Mouse (Mus musculus) hindbrain, embryonic 14.5 days (tissue): ENCODE measurements around the gene Plpp4. TPM values are rescaled to one million over a fixed set of nuclear protein-coding genes. Genes with fewer than 3 reads are reported as not detected.

Experiments
- ATAC-seq: fragments of 200-750 bp; cut with Nextera tagmentation; 2 replicates; pipeline ENCODE4 v1.8.0; 2017; ENCODE audit warnings: moderate number of reproducible peaks, mild to moderate bottlenecking, moderate TSS enrichment, moderate library complexity; ENCODE audit not compliant: low FRiP score
- DNase-seq: peaks from one replicate; pipeline ENCODE4 v3.0.0-alpha.2; 2015; ENCODE audit warnings: low spot score
- H3K27ac ChIP-seq: fragments of 300-500 bp; sonication (generic); 2 replicates; pipeline ENCODE4 v1.5.1; 2014; ENCODE audit warnings: mild to moderate bottlenecking, moderate library complexity
- H3K27me3 ChIP-seq: fragments of 300-500 bp; sonication (generic); 2 replicates; pipeline ENCODE4 v1.6.1; 2014; ENCODE audit warnings: mild to moderate bottlenecking, low read length, mixed read lengths; ENCODE audit not compliant: control insufficient read depth, insufficient read depth
- H3K36me3 ChIP-seq: fragments of 300-500 bp; sonication (generic); replicated peaks from 2 replicates; pipeline ENCODE4 v1.6.1; 2014; ENCODE audit not compliant: control insufficient read depth, insufficient read depth
- H3K4me1 ChIP-seq: fragments of 300-500 bp; sonication (generic); replicated peaks from 2 replicates; pipeline ENCODE4 v1.6.1; 2014; ENCODE audit warnings: antibody characterized with exemption, low read length, mixed read lengths; ENCODE audit not compliant: control insufficient read depth, insufficient read depth
- H3K4me2 ChIP-seq: fragments of 300-500 bp; sonication (generic); replicated peaks from 2 replicates; pipeline ENCODE4 v1.6.1; 2014; ENCODE audit warnings: mild to moderate bottlenecking, moderate library complexity
- H3K4me3 ChIP-seq: fragments of 300-500 bp; sonication (generic); replicated peaks from 2 replicates; pipeline ENCODE4 v1.5.1; 2014; ENCODE audit warnings: mild to moderate bottlenecking, low read length
- H3K9ac ChIP-seq: fragments of 300-500 bp; sonication (generic); 2 replicates; pipeline ENCODE4 v1.6.1; 2014
- H3K9me3 ChIP-seq: fragments of 300-500 bp; sonication (generic); 2 replicates; pipeline ENCODE4 v1.6.1; 2016; ENCODE audit warnings: low read length; ENCODE audit not compliant: control insufficient read depth
- WGBS: fragments of 180-500 bp; shearing (Covaris S2); extraction: QIAGEN DNeasy Blood & Tissue Kit; methylation state at CpG from one replicate; pipeline ENCODE4 v1.1.7; 2014; 5-methylcytosine and 5-hydroxymethylcytosine counted together
- polyA plus RNA-seq: library from polyadenylated mRNA; unstranded; fragments of >200 nt; fragmentation: Nextera tagmentation; extraction: Ambion mirVana; gene quantifications from 2 replicates; pipeline ENCODE4 v1.2.1, GENCODE M21; 2014

Plpp4 gene
- polyA plus RNA-seq, 1 experiment from 2014 or later = 12.4 TPM

DNA sequence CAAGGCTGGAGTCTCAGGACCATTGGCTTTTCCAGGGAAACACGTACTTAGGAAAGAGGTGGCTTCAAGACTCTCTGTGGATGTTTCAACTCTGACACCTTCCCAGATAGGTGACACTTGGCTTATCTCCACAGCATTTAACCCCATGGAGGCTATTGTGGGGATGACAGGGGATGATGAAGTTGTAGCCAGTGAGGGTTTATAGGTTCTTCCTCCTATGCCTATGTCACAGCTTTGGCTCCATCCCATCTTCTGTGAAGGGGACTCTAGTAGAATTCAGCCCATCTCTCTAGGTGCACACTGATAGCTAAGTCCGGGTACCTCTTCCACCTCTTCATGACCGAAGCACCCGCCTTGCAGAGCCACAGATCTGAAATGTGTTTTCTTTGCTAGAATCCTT, 25.1 kb downstream of the Plpp4 start:
- WGBS = 92% methylated on average over 4 of the region's 4 CpGs
- no peak overlapping the region for H3K4me3 ChIP-seq
- H3K27ac ChIP-seq = no peak overlapping the region
- H3K9me3 ChIP-seq = no peaks in the 10 kb centered on the region
- H3K27me3 ChIP-seq = no peaks in the 10 kb centered on the region
- DNase-seq = no peak
- ATAC-seq = no peak
- no peak overlapping the region for H3K9ac ChIP-seq
- H3K36me3 ChIP-seq = no peaks in the 10 kb centered on the region
- no peak overlapping the region for H3K4me2 ChIP-seq
- H3K4me1 ChIP-seq = no peaks in the 10 kb centered on the region

DNA sequence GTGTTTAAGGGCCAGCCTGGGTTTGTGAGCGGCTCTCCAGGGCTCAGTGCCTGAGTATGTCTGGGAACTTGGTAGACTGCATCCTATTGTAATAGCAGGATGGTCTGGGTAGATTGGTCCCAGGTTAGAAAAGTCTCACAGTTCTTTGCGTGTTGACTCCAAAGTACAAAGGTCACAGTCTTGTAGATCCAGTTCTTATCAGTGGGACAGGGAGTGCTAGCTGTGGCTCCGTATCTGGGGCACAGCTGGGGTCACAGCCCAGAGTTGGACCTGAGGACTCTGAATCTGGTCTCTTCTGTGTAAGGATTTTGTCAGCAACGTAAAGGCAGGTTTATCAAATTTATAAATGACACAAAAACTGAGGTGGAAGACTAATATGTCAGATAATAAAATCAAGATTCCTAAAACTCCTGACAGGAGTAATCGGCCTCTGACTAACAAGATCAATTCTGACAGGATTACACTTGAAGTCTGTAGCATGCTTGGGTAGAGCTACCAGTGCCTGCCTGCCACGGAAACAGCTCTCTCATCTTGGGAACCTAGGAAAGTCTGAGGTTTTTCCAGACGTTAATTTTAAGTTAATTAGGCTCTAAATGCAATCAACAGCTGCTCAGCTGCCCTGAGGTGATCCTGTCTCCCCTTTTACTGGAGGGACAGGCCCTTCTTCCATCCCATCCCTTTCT, 28.5 kb downstream of the Plpp4 start:
- H3K27me3 ChIP-seq = no peaks in the 10 kb centered on the region
- no peaks in the 10 kb centered on the region for H3K4me1 ChIP-seq
- DNase-seq (no peak), ATAC-seq (no peak)
- H3K9ac ChIP-seq = no peak overlapping the region
- 66% methylated on average over 7 of the region's 7 CpGs for WGBS
- no peak overlapping the region for H3K4me3 ChIP-seq
- H3K27ac ChIP-seq = no peak overlapping the region
- H3K4me2 ChIP-seq = no peak overlapping the region
- H3K9me3 ChIP-seq = no peaks in the 10 kb centered on the region
- no peaks in the 10 kb centered on the region for H3K36me3 ChIP-seq

DNA sequence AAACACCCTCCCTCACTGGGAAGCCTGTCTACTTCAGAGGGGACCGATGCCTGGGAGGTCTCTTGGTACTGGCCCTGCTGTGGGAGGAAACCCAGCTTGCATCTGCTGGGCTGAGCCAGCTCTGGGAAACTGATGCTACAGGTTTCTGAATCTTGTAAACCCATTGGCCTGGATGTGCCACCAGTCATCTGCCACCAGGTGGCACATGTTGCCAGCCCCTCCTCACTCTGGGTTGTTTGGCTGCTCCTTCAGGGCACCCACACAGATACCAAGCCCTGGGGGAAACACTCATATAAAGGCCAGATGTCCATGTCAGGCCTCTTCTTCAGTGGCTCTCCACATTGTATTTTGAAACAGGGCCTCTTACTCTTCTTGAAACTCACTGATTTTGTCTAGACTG, 36.4 kb downstream of the Plpp4 start:
- H3K4me1 ChIP-seq = no peaks in the 10 kb centered on the region
- no peak for DNase-seq
- 73% methylated on average over 1 of the region's 1 CpGs for WGBS
- no peak overlapping the region for H3K9ac ChIP-seq
- H3K4me2 ChIP-seq = no peak overlapping the region
- H3K9me3 ChIP-seq = no peaks in the 10 kb centered on the region
- ATAC-seq = no peak
- H3K36me3 ChIP-seq = no peaks in the 10 kb centered on the region
- H3K27me3 ChIP-seq = no peaks in the 10 kb centered on the region
- H3K27ac ChIP-seq = no peak overlapping the region
- H3K4me3 ChIP-seq = no peak overlapping the region

DNA sequence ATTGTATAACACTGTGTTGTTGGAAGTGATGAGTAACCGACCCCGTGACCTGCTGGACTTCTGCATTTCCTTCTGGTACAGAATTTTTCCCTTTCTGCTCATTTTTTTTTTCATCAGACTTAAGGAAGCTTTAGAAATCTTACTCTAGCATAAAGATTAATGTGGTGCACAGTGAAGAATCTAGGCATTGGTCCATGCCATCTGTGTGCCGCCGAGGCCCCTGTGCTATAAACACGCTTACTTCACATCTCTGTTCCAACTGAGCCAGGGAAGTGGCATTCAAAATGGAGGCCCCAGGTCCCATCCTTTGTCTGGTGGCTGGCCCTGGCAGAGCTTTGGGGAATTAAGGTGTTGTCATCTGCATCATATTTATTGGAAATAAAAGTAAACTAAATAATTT, 44.8 kb downstream of the Plpp4 start:
- no peak overlapping the region for H3K4me2 ChIP-seq
- H3K27ac ChIP-seq = no peak overlapping the region
- no peaks in the 10 kb centered on the region for H3K27me3 ChIP-seq
- no peak for DNase-seq
- 95% methylated on average over 5 of the region's 5 CpGs for WGBS
- H3K9ac ChIP-seq = no peak overlapping the region
- no peaks in the 10 kb centered on the region for H3K4me1 ChIP-seq
- H3K4me3 ChIP-seq = no peak overlapping the region
- H3K36me3 ChIP-seq = no peaks in the 10 kb centered on the region
- H3K9me3 ChIP-seq = no peaks in the 10 kb centered on the region
- ATAC-seq = no peak

DNA sequence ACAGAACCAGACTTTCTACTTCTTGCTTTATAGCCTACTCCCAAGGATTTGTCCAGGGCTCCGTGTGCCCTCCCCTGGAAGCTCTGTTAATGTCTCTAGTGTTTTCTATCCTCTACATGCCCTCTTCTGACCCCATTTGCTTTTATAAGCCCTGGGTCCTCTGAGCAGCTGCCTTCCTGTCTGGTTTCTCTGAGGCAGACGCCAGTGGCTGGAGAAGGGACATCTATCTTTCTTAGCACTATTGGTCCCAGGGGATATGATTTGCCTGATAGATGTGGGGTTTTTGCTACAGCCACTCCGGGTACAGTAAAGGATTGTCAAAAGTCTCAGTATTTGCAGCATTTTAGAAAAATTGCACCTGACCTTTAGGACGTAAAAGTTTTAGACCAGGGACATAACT, 46.5 kb downstream of the Plpp4 start:
- H3K9ac ChIP-seq = no peak overlapping the region
- H3K27me3 ChIP-seq = no peaks in the 10 kb centered on the region
- 58% methylated on average over 4 of the region's 4 CpGs for WGBS
- H3K27ac ChIP-seq = no peak overlapping the region
- DNase-seq (no peak), ATAC-seq (no peak)
- no peaks in the 10 kb centered on the region for H3K9me3 ChIP-seq
- H3K4me2 ChIP-seq = no peak overlapping the region
- no peaks in the 10 kb centered on the region for H3K4me1 ChIP-seq
- H3K36me3 ChIP-seq = no peaks in the 10 kb centered on the region
- no peak overlapping the region for H3K4me3 ChIP-seq

GRCm38 (mm10) chr7:129307042-129307825, 50.4 kb downstream of the Plpp4 start:
- no peak overlapping the region for H3K4me3 ChIP-seq
- ATAC-seq (no peak), DNase-seq (peak; percentile 36)
- no peaks in the 10 kb centered on the region for H3K4me1 ChIP-seq
- no peaks in the 10 kb centered on the region for H3K27me3 ChIP-seq
- no peak overlapping the region for H3K9ac ChIP-seq
- H3K36me3 ChIP-seq = no peaks in the 10 kb centered on the region
- WGBS = 19% methylated on average over 13 of the region's 13 CpGs
- no peak overlapping the region for H3K4me2 ChIP-seq
- no peak overlapping the region for H3K27ac ChIP-seq
- H3K9me3 ChIP-seq = no peaks in the 10 kb centered on the region

DNA sequence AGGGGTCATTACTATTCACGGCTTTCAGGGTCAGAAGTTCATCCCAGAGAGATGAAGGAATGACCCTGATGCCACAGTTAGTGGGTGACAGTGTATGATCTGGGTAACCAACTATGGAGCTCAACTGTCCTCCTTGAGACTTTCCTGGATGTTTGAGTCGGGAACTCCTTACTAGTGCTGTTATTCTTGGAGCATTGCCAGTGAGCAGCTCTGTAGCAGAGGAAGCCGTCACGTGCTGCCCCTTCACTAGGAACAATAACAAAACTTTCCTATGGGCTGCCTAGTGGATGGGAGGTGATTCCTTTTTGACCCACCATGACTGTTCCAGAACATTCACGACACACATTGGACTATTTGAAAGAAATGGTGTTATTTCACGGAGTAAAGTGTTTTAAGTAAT, 51.8 kb downstream of the Plpp4 start:
- Histone ChIP-seq H3K9ac (no peak overlapping the region), H3K4me2 (no peak overlapping the region), H3K9me3 (no peaks in the 10 kb centered on the region), H3K4me3 (no peak overlapping the region), H3K36me3 (no peaks in the 10 kb centered on the region), H3K27ac (no peak overlapping the region), H3K27me3 (no peaks in the 10 kb centered on the region), H3K4me1 (no peaks in the 10 kb centered on the region)
- WGBS = 72% methylated on average over 6 of the region's 6 CpGs
- DNase-seq = no peak
- no peak for ATAC-seq

- no peaks in the 10 kb centered on the region for H3K4me1 ChIP-seq
- no peaks in the 10 kb centered on the region for H3K36me3 ChIP-seq
- H3K9ac ChIP-seq = no peak overlapping the region
- H3K27me3 ChIP-seq = no peaks in the 10 kb centered on the region
- H3K4me2 ChIP-seq = no peak overlapping the region
- H3K27ac ChIP-seq = no peak overlapping the region
- DNase-seq (no peak), ATAC-seq (no peak)
- no peak overlapping the region for H3K4me3 ChIP-seq
- no peaks in the 10 kb centered on the region for H3K9me3 ChIP-seq
- 63% methylated on average over 6 of the region's 6 CpGs for WGBS
These were observed 55.7 kb downstream of the Plpp4 start for GRCm38 (mm10) chr7:129312521-129312920.

DNA sequence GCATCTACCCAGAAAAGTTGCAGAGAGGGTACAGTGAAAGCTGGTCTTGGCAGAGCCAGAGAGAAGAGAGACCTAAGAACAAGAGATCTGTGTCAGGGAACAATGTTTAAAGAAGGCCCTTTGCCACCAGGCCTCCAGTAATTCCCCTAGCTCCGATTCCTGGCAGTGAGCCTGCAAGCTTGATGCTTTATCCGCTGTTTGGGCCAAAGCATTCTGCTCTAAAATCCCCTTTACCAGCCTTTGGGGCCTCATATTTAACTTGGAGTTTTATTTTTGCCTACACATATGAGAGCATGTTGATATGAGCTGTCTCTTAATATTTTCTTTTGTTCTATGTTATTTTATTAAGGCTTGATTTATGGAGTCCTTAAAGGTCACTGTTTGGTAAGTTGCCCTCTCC, 57.1 kb downstream of the Plpp4 start:
- Histone ChIP-seq H3K27ac (no peak overlapping the region), H3K27me3 (no peaks in the 10 kb centered on the region), H3K36me3 (no peaks in the 10 kb centered on the region), H3K9me3 (no peaks in the 10 kb centered on the region), H3K9ac (no peak overlapping the region), H3K4me3 (no peak overlapping the region), H3K4me2 (no peak overlapping the region), H3K4me1 (no peaks in the 10 kb centered on the region)
- ATAC-seq (no peak), DNase-seq (peak; percentile 45)
- WGBS = 64% methylated on average over 2 of the region's 2 CpGs
